Mouse (Mus musculus) limb, embryonic 14.5 days (tissue): ENCODE measurements around the gene Stpg3. TPM values are rescaled to one million over a fixed set of nuclear protein-coding genes. Genes with fewer than 3 reads are reported as not detected.

Source experiments
- ATAC-seq: fragments of 200-750 bp; cut with Nextera tagmentation; 2 replicates; pipeline ENCODE4 v1.8.0; 2017; ENCODE audit warnings: low read depth, moderate number of reproducible peaks, moderate TSS enrichment; ENCODE audit not compliant: low FRiP score
- DNase-seq: peaks from one replicate; pipeline ENCODE4 v3.0.0-alpha.2; 2015; ENCODE audit warnings: low spot score
- H3K27ac ChIP-seq: fragments of 300-500 bp; sonication (generic); replicated peaks from 2 replicates; pipeline ENCODE4 v1.5.1; 2014; ENCODE audit warnings: low read depth, mild to moderate bottlenecking, low read length, moderate library complexity, mixed read lengths
- H3K27me3 ChIP-seq: fragments of 300-500 bp; sonication (generic); 2 replicates; pipeline ENCODE4 v1.6.1; 2014; ENCODE audit warnings: low read length, mixed read lengths; ENCODE audit not compliant: control insufficient read depth, insufficient read depth
- H3K36me3 ChIP-seq: fragments of 300-500 bp; sonication (generic); 2 replicates; pipeline ENCODE4 v1.6.1; 2014; ENCODE audit warnings: mild to moderate bottlenecking, low read length, moderate library complexity, mixed read lengths; ENCODE audit not compliant: control insufficient read depth, insufficient read depth
- H3K4me1 ChIP-seq: fragments of 300-500 bp; sonication (generic); 2 replicates; pipeline ENCODE4 v1.6.1; 2014; ENCODE audit warnings: antibody characterized with exemption, low read length, mixed read lengths; ENCODE audit not compliant: control insufficient read depth, insufficient read depth
- H3K4me2 ChIP-seq: fragments of 300-500 bp; sonication (generic); replicated peaks from 2 replicates; pipeline ENCODE4 v1.6.1; 2014; ENCODE audit warnings: low read depth, mild to moderate bottlenecking, low read length, moderate library complexity; ENCODE audit not compliant: severe bottlenecking
- H3K4me3 ChIP-seq: fragments of 300-500 bp; sonication (generic); replicated peaks from 2 replicates; pipeline ENCODE4 v1.5.1; 2014; ENCODE audit warnings: low read length
- H3K9ac ChIP-seq: fragments of 300-500 bp; sonication (generic); 2 replicates; pipeline ENCODE4 v1.6.1; 2014; ENCODE audit warnings: mild to moderate bottlenecking, low read depth, low read length, moderate library complexity; ENCODE audit not compliant: severe bottlenecking
- H3K9me3 ChIP-seq: fragments of 300-500 bp; sonication (generic); 2 replicates; pipeline ENCODE4 v1.6.1; 2016; ENCODE audit warnings: low read length; ENCODE audit not compliant: control insufficient read depth
- POLR2A ChIP-seq: fragments of 200-500 bp; IDR thresholded peaks from 2 replicates; pipeline ENCODE4 v1.8.0; 2012; ENCODE audit warnings: inconsistent platforms, mild to moderate bottlenecking, moderate library complexity, borderline replicate concordance; ENCODE audit not compliant: insufficient read depth, insufficient read length; ENCODE audit errors: extremely low read depth
- WGBS: fragments of 180-500 bp; shearing (Covaris S2); extraction: QIAGEN DNeasy Blood & Tissue Kit; methylation state at CpG from one replicate; pipeline ENCODE4 v1.1.7; 2014; 5-methylcytosine and 5-hydroxymethylcytosine counted together
- polyA plus RNA-seq, 2 experiments: library from polyadenylated mRNA; depleted of rRNA in 1 of 2; stranded (reverse) in 1 of 2; unstranded in 1 of 2; fragments of >200 nt; fragmentation: Nextera tagmentation in 1 of 2; extraction: Ambion mirVana in 1 of 2; gene quantifications; 2 replicates each; pipeline versions ENCODE4 v1.2.1 to v1.2.3; 2012 to 2014

Stpg3 gene
- polyA plus RNA-seq, 2 experiments, result not detected

DNA sequence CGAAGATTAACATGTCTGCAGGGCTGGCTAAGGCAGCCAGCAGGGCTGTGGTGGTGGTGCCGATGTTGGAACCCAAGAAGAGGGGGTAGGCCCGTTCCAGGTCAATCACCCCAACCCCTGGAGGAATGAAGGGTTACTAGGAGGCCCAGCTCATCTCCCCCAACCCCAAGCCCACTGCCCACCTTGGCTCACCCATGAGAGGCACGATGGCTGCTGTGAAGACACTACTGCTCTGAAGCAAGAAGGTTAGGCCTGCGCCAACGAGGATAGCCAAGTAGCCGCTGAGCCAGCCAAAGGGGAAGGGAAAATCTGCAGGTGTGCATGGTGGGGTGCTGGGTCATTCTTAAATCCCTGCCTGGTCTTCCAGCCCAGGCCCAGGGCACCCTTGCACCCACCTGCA is 16.1 kb upstream of the Stpg3 start:
- no peak overlapping the region for H3K4me3 ChIP-seq
- no peaks in the 10 kb centered on the region for H3K27me3 ChIP-seq
- no peaks in the 10 kb centered on the region for H3K9me3 ChIP-seq
- DNase-seq (no peak), ATAC-seq (no peak)
- TF ChIP-seq POLR2A, result no peak
- no peak overlapping the region for H3K27ac ChIP-seq
- WGBS, result 80% methylated on average over 7 of the region's 7 CpGs
- no peak overlapping the region for H3K9ac ChIP-seq
- peaks cover 3% of the 10 kb centered on the region; the same call in 1 of the 2 replicates for H3K4me1 ChIP-seq
- no peak overlapping the region for H3K4me2 ChIP-seq
- no peaks in the 10 kb centered on the region for H3K36me3 ChIP-seq

GRCm38 (mm10) chr2:25229582-25229981 is 15.1 kb upstream of the Stpg3 start:
- H3K27me3 ChIP-seq, result no peaks in the 10 kb centered on the region
- no peak overlapping the region for H3K4me3 ChIP-seq
- no peak overlapping the region for H3K27ac ChIP-seq
- no peaks in the 10 kb centered on the region for H3K36me3 ChIP-seq
- peaks cover 5% of the 10 kb centered on the region; the same call in 1 of the 2 replicates for H3K4me1 ChIP-seq
- WGBS, result 76% methylated on average over 5 of the region's 5 CpGs
- no peak for DNase-seq
- no peak overlapping the region for H3K4me2 ChIP-seq
- ATAC-seq, result no peak
- H3K9me3 ChIP-seq, result no peaks in the 10 kb centered on the region
- H3K9ac ChIP-seq, result no peak overlapping the region
- TF ChIP-seq POLR2A, result no peak

DNA sequence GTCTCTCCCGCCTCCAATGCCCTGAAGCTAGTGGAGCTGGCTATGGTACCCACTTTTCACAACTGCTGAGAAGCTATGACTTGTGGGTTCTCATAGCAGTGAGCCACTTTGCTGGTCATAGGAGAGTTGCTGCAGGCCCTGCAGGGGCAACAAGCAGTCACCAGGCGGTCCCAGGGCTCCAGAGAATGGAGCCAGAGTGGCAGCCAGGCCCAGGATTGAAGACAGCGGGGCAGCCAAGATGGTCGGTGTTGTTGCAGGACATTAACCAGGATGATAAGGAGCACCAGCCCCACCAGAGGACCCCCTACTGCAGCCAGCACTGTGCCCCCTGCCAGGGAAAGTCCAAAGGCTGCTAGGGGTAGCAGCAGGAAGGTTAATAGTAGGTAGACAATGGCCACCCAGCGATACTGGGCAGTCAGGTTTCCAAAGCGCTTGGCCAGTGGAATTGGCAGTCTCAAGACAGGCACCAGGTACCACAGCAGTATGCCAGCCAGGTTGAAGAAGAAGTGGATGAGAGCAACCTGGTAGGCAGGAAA is 14.6 kb upstream of the Stpg3 start:
- Histone ChIP-seq H3K36me3 (no peaks in the 10 kb centered on the region), H3K27me3 (no peaks in the 10 kb centered on the region), H3K27ac (no peak overlapping the region), H3K9me3 (no peaks in the 10 kb centered on the region), H3K4me2 (peak overlapping the region; percentile 24; the same call in 1 of the 2 replicates), H3K4me1 (peaks cover 5% of the 10 kb centered on the region; the same call in 1 of the 2 replicates), H3K9ac (no peak overlapping the region), H3K4me3 (no peak overlapping the region)
- ATAC-seq, result no peak
- TF ChIP-seq POLR2A, result no peak
- 72% methylated on average over 6 of the region's 6 CpGs for WGBS
- DNase-seq, result no peak

DNA sequence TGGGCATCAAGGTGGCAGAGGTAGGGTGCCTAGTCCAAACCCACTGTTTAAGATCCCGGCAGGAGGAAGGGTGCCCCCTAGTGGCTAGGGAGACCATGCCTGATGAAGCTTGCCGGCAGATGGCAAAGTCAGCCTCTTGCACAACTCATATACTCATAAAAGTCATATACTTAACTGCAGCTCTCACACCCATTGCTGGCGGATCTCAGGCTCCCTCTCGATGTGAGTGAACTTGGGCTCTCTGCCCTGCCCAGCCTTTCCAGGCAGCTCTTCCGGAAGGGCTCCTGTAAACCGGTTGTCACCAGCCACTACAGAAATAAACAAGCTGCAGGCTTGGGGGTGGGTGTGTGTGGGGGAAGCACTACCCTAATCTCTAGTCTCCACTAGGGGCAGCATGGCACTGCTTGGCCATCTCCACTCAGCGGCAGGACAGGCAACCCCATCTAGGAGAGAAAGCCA is 14.0 kb upstream of the Stpg3 start:
- Histone ChIP-seq H3K4me3 (no peak overlapping the region), H3K9me3 (no peaks in the 10 kb centered on the region), H3K36me3 (no peaks in the 10 kb centered on the region), H3K4me2 (peak overlapping the region; percentile 24; the same call in 1 of the 2 replicates), H3K9ac (no peak overlapping the region), H3K4me1 (peaks cover 9% of the 10 kb centered on the region), H3K27me3 (no peaks in the 10 kb centered on the region), H3K27ac (peak overlapping the region; percentile 34; the same call in 1 of the 2 replicates)
- WGBS, result 3% methylated on average over 7 of the region's 7 CpGs
- no peak for ATAC-seq
- DNase-seq, result peak; percentile 84
- no peak for TF ChIP-seq POLR2A

DNA sequence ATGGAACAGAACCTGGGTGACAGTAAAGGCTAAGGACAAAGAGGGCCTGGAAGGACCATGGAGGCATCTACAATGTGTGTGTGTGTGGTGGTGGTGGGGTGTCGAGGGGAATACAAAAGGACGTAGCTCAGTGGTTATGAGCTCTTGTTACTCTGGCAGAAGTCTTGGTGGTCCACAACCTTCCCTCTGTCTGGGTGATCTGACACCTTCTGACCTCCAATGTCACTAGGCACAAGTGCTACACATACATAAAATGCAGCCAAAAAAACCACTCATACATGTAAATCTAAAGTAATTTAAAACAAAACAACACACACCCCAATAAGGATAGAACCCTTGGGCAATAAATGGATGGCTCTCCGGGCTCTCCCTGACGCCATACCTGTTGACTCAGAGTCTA is 13.0 kb upstream of the Stpg3 start:
- H3K4me2 ChIP-seq, result no peak overlapping the region
- WGBS, result 87% methylated on average over 4 of the region's 4 CpGs
- no peaks in the 10 kb centered on the region for H3K27me3 ChIP-seq
- no peak for DNase-seq
- no peak overlapping the region for H3K27ac ChIP-seq
- H3K36me3 ChIP-seq, result no peaks in the 10 kb centered on the region
- TF ChIP-seq POLR2A, result no peak
- peaks cover 12% of the 10 kb centered on the region for H3K4me1 ChIP-seq
- no peak for ATAC-seq
- H3K9ac ChIP-seq, result no peak overlapping the region
- no peaks in the 10 kb centered on the region for H3K9me3 ChIP-seq
- no peak overlapping the region for H3K4me3 ChIP-seq
